Mouse (Mus musculus) kidney, adult 2 months (tissue): ENCODE data around the gene Ifrd2.

Source experiments
- CTCF ChIP-seq: fragments of 200-500 bp; conservative IDR thresholded peaks from 2 replicates; pipeline ENCODE4 v1.5.1; 2011; ENCODE audit warnings: low read depth, mild to moderate bottlenecking, control low read depth, low read length, moderate library complexity, mixed read lengths; ENCODE audit not compliant: insufficient read depth, insufficient read length
- POLR2A ChIP-seq: fragments of 200-500 bp; IDR thresholded peaks from one replicate; pipeline ENCODE4 v1.6.1; 2011; ENCODE audit warnings: low read depth, low read length, control low read depth

GRCm38 (mm10) chr9:107549297-107550074 is 38.0 kb upstream of the Ifrd2 start:
- TF ChIP-seq CTCF (no peak), POLR2A (no peak)
